Mouse (Mus musculus): ENCODE measurements at regions not wholly inside any gene's neighbourhood (a gene's known extent, or its start where the extent isn't known, plus 50 kb on each side); places are given as distances from the start of the nearest gene placed in this dataset.

DNA sequence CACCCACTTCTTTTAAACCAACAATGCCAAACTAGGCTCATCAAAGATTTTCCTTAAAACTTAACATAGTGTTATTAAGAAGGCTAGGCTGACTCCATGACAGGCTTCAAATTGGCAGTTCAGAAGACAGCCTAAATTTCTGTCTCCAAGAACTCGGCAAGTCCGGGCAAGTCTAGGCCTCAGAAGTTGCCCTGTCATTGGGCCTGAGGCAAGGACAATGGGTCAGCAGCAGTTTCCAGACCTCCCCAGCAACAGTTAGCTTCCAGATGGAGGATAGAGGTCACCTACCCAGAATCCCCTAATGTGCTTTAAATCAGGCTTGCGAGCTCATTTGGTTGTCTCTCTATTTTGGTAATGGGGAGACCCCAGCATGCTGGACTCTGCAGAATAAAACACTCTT, 59.6 kb upstream of the Jade1 start:
- H3K9ac ChIP-seq (ENCODE audit: insufficient read depth, low read depth) = no peak overlapping the region
- H3K79me2 ChIP-seq (replicated peaks; ENCODE audit: control insufficient read depth, extremely low read depth, insufficient read depth, poor library complexity, severe bottlenecking) = no peaks in the 10 kb centered on the region
- no peak for DNase-seq (ENCODE audit: extremely low read depth)
- no peaks in the 10 kb centered on the region for H3K9me3 ChIP-seq (replicated peaks; ENCODE audit: low read length)
- H3K4me1 ChIP-seq (ENCODE audit: control insufficient read depth in 1 of 2, insufficient read depth in 2 of 2) = peaks cover 0 to 18% of the 10 kb centered on the region in 2 experiments; a peak in 2 of 4 replicates
- in situ Hi-C loops (cut with MboI; ENCODE audit: low pct_ligation_motif_present, low pct_unique_long_range_greater_than_20kb, low sequenced_read_pairs) (no loop called here), dilution Hi-C loops (cut with MboI; ENCODE audit: extremely low pct_ligation_motif_present, extremely low pct_unique_long_range_greater_than_20kb, low sequenced_read_pairs) (no loop called here)
- H3K4me2 ChIP-seq (ENCODE audit: insufficient read depth, low read depth, poor library complexity, severe bottlenecking) = no peak overlapping the region
- H3K27me3 ChIP-seq (replicated peaks) = no peaks in the 10 kb centered on the region
- H3K4me3 ChIP-seq (replicated peaks in 1 of 3; ENCODE audit: low read depth in 2 of 3, low read length in 2 of 3, poor library complexity in 1 of 3) = no peak overlapping the region
- H3K36me3 ChIP-seq (replicated peaks in 1 of 2; ENCODE audit: control insufficient read depth in 1 of 2, insufficient read depth in 1 of 2, low read length in 1 of 2) = no peaks in the 10 kb centered on the region
- TF ChIP-seq NELFE (IDR thresholded peaks at IDR 0.05; ENCODE audit: low read depth, low read length) (no peak), SIN3A (IDR thresholded peaks at IDR 0.05; ENCODE audit: low read length) (no peak), RAD21 (IDR thresholded peaks at IDR 0.05; ENCODE audit: low read depth, low read length) (no peak), USF2 (conservative IDR thresholded peaks at IDR 0.05; ENCODE audit: low read depth, low read length) (no peak), JUN (IDR thresholded peaks at IDR 0.05; ENCODE audit: insufficient read depth, low read depth, low read length) (no peak), MAZ (IDR thresholded peaks at IDR 0.05; ENCODE audit: low read depth, low read length) (no peak), E2F4 (IDR thresholded peaks at IDR 0.05; ENCODE audit: insufficient replicate concordance, low read depth, low read length) (no peak), MXI1 (IDR thresholded peaks at IDR 0.05; ENCODE audit: low read depth, low read length) (no peak)
- no peak overlapping the region for H3K27ac ChIP-seq (ENCODE audit: insufficient read depth, low read depth)

DNA sequence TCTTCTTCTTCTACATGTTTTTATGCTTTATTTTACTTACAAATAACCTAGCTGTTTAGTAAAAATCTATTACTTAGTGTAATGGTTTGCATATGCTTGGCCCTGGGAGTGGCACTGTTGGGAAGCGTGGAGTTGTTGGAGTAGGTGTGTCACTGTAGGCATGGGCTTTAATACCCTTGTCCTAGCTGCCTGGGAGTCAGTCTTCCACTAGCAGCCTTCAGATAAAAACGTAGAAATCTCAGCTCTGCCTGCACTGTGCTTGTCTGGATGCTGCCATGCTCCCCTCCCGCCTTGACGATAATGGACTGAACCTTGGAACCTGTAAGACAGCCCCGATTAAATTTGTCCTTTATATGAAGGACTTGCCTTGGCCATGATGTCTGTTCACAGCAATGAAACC, 60.4 kb upstream of the Jade1 start:
- peaks cover 6 to 21% of the 10 kb centered on the region in 2 experiments; a peak in 3 of 4 replicates for H3K4me1 ChIP-seq (ENCODE audit: control insufficient read depth in 1 of 2, insufficient read depth in 2 of 2)
- DNase-seq (ENCODE audit: extremely low read depth) = no peak
- in situ Hi-C loops (cut with MboI; ENCODE audit: low pct_ligation_motif_present, low pct_unique_long_range_greater_than_20kb, low sequenced_read_pairs) (no loop called here), dilution Hi-C loops (cut with MboI; ENCODE audit: extremely low pct_ligation_motif_present, extremely low pct_unique_long_range_greater_than_20kb, low sequenced_read_pairs) (no loop called here)
- H3K9me3 ChIP-seq (replicated peaks; ENCODE audit: low read length) = no peaks in the 10 kb centered on the region
- H3K9ac ChIP-seq (ENCODE audit: insufficient read depth, low read depth) = no peak overlapping the region
- H3K4me2 ChIP-seq (ENCODE audit: insufficient read depth, low read depth, poor library complexity, severe bottlenecking) = no peak overlapping the region
- no peaks in the 10 kb centered on the region for H3K36me3 ChIP-seq (replicated peaks in 1 of 2; ENCODE audit: control insufficient read depth in 1 of 2, insufficient read depth in 1 of 2, low read length in 1 of 2)
- TF ChIP-seq IRF4 (IDR thresholded peaks at IDR 0.05; ENCODE audit: low read depth, low read length) = no peak
- no peak for TF ChIP-seq ZMIZ1 (IDR thresholded peaks at IDR 0.05; ENCODE audit: low read depth, low read length)
- TF ChIP-seq RCOR1 (conservative IDR thresholded peaks at IDR 0.05; ENCODE audit: low read depth, low read length) = no peak
- TF ChIP-seq JUND (conservative IDR thresholded peaks at IDR 0.05; ENCODE audit: low read depth, low read length) = no peak
- TF ChIP-seq TCF12 (IDR thresholded peaks at IDR 0.05; ENCODE audit: low read depth, low read length) = no peak
- no peak for TF ChIP-seq CHD1 (IDR thresholded peaks at IDR 0.05; ENCODE audit: low read depth, low read length)
- no peak for TF ChIP-seq JUN (IDR thresholded peaks at IDR 0.05; ENCODE audit: insufficient read depth, low read depth, low read length)
- no peak for TF ChIP-seq TBP (conservative IDR thresholded peaks at IDR 0.05; ENCODE audit: low read depth, low read length)
- TF ChIP-seq EP300 (IDR thresholded peaks at IDR 0.05; ENCODE audit: low read length) = no peak
- no peak for TF ChIP-seq E2F4 (IDR thresholded peaks at IDR 0.05; ENCODE audit: insufficient replicate concordance, low read depth, low read length)
- TF ChIP-seq MEF2A (IDR thresholded peaks at IDR 0.05; ENCODE audit: borderline replicate concordance, low read depth, low read length) = no peak
- no peak for TF ChIP-seq USF2 (conservative IDR thresholded peaks at IDR 0.05; ENCODE audit: low read depth, low read length)
- H3K27ac ChIP-seq (ENCODE audit: insufficient read depth, low read depth) = no peak overlapping the region
- no peaks in the 10 kb centered on the region for H3K27me3 ChIP-seq (replicated peaks)
- H3K4me3 ChIP-seq (replicated peaks in 1 of 3; ENCODE audit: low read depth in 2 of 3, low read length in 2 of 3, poor library complexity in 1 of 3) = no peak overlapping the region
- H3K79me2 ChIP-seq (replicated peaks; ENCODE audit: control insufficient read depth, extremely low read depth, insufficient read depth, poor library complexity, severe bottlenecking) = 0 out of 2 replicates have a peak, but pooled peaks cover 2% of the 10 kb centered on the region

All from CH12.LX (cell line).